Mouse (Mus musculus) cerebellum, postnatal 25 days (tissue): ENCODE data around the gene Adipoq.
"Not testable (repeated sequence)": the region's sequence is repeated elsewhere in the genome, so short reads cannot be mapped to it uniquely, and the experiment has no call there.

Experiments used
- DNase-seq, 2 experiments: peaks; one replicate each; pipeline ENCODE4 v3.0.0; 2021; ENCODE audit warnings: mixed read lengths in 2 of 2

The Adipoq gene

DNA sequence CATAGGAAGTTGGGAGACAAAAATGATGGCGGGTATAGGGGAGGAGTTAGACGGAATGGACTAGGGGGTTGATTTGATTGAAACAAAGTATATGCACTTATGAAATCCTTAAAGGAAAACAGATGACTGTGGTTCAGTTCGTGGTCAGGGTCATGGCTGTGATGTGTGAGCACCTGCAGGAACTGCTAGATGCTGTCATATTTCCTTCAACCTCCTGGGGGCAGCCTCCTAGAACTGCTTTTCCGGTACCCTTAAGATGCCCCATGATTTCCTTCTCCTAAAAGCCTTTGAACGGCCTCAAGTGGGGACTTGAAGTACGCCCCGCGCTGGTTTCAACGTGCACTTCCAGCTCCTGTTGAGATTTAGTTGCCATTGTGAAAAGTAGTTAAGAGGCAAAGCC, 19.1 kb downstream of the Adipoq start:
- DNase-seq: no peak

DNA sequence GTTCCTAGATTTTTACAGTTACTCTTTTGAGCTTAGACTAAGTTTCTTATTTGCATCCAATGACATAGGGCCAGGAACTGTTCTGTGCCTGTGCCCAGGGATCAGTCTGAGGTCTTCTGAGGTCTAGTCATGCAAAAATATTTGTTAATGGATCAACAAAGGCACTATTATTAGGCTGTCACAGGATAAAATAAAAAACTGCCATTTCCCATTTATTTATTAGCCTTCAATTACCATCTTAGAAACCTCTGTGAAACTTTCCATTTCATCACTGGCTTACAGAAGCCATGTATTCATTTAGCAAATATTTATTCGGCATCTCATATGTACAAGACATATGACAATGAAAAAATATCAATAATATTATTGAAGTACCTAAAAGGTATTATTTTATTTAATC, 20.3 kb downstream of the Adipoq start:
- DNase-seq: no peak

DNA sequence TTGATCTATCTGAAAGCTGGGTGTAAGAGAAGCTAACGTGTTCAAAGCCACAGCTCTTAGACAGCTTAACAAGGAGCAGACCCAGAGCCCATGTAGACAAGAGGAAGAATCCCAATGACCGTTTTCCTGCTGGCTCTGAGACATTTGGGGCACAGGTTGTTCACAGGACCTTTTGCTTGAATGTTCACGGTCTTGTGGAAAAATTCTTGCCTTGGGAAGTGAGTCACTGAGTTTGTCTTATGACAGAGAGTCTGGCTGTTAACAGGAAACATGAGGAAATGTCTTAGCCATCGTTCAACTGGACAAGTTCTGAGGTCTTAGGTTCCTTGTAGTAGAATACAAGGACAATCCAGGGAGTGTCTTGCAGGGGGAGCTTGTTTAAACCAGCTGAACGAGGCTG, 20.7 kb downstream of the Adipoq start:
- no peak for DNase-seq

DNA sequence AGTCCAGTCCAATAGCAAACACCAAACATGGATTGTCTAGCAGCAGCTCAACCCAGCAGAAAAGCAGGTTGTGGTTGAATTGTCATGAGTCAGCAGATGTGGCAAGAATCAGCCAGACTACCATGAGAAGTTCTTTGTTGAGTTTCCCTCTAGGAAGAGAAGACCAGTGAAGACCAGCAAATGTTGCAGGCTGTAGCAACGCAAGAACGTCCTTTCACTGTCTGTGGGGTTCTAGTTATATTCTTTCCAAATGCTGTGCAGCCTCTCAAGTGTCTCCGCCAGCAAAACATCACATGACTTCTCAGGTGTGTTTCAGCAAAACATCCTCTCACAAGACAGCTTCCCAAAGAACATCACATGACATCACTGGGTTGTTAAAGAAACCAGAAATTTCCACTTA, 24.5 kb downstream of the Adipoq start:
- DNase-seq: no peak

DNA sequence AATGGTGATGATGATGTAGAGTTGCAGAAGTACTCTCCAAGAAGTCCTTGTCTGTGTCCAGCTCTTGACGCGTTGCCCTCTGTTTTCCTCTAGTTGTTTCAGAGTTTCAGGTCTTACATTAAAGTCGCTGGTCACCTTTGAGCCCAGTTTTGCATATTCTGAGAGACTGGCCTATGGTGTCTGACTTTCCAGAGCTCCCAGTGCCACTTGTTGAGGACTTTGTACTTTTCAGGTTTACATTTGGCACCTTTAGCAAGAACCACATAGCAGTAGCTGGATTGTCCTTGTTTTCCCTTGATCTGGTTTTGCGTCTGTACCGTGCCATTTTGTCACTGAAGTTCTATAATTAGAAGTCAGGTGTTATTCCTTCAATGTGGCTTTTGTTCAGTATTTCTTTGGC, 27.6 kb downstream of the Adipoq start:
- no peak for DNase-seq

DNA sequence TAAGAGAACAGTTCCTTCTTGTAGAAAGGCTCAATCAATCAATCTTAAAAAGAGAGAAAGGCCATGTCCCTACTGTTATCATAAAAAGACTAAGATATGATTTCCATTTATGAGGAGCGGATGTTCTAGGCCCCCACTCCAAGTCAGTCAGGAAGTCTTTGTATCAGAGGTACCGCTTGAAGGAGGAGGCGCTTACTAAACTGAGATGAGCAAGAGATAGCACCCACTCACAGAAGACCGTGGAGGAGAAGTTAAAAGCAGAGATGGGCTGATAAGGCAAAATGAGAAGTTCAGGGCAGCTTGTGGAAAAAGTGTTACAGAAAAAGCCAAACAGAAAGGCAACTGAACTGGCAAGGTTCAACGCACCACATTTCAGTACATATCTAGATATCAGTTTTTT, 28.5 kb downstream of the Adipoq start:
- no peak for DNase-seq

DNA sequence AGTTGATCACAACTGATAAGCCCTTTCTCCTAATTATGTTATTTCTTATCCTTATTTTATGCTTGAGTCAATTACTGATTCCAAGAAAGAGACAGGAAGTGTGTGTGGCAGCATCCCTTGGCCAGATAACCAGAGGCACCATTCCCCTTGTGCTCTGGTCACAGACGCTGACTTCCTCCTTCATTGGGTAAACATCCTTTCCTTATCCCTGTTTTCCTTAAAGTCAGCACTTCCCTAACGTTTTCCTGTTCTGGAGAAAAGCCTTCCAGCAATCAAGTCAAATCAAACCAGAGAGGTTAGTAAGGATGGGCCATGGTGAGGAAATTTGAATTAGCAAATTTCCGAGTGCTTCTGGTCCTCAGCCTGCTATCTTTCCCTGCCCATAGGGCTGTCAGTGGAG, 29.6 kb downstream of the Adipoq start:
- DNase-seq: no peak

DNA sequence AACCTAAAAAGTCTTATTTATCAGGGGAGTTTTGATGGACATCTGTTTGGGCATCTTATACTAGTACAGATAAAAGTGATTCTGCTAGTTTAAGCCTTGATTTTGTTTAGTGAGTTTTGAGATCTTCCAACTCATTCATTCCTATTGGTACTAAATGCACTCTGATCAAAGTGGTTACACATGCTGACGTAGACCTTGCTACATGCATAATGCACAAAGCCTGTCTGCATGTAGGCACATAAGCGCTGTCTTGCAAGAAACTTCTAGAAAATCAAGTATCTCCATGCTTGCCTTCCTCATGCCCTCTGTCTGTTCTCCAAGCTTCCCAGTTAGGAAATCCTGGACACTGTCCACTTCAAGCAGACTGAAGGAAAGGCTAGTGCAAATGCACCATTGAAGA, 31.5 kb downstream of the Adipoq start:
- DNase-seq: no peak

DNA sequence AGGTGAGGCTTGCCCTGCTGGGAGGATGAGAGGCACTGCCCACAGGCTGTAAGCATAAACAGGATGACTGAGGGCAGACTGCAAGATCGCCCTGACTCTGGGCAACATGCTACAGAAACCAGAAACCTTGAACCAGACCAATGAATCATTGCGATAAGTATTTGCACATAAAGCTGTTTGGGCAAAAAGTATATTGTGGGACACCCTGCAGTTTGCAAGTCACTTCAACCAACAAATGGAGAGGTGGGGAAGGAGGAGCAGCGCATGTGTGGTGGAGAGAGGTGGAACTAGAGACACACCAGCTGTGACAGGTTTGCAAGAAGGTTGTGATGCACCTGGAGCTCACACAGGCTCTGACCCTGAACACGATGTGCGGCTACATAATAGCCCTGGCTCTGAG, 32.5 kb downstream of the Adipoq start:
- no peak for DNase-seq

DNA sequence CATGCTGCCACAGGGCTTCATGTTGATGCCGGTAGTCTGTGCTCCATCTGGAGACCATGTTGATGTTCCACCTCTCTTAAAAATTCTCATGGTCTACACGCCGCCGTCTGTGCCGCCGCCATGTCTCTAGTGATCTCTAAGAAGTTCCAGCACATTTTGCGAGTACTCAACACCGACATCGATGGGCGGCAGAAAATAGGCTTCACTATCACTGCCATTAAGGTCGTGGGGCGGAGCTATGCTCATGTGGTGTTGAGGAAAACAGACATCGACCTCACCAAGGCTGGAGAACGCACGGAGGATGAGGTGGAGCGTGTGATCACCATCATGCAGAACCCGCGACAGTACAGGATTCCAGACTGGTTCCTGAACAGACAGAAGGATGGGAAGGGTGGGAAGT, 33.1 kb downstream of the Adipoq start:
- not testable (repeated sequence) for DNase-seq

DNA sequence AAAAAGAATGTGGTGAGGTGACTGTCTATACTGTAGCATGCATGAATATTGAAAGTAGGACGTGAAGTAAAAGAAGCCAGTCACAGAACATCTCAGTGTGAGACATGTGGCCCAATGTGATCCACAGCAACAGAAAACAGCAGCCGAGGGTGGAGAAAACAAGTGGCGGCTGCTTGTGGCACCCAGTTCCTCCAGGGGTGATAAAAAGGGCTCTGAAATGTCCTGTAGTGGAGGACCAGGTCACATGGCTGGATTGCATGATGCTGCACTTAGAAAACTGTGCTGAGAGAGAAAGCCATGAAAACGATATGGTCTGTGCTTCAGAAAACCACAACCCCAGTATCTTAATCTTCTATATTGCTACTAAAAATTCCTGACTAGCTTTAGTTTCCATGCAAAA, 34.7 kb downstream of the Adipoq start:
- no peak for DNase-seq

DNA sequence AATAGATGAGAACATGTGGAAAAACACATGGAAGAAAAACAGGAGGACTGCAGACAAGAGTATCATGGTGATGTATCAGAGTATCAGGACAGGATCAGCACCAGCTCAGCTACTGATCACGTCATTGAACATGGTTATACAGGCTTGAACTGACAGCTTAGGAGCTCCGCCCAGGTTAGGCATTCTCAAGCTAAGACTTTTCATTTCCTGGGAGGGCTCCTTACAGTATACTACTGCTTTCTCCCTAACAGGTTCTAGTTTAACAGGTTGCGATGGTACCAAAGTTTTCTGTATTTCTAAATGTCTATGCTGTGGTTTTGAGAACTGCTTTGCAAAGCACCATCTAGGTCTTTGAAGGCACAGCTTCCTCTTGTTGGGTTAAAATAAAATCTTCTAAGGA, 35.2 kb downstream of the Adipoq start:
- no peak for DNase-seq

DNA sequence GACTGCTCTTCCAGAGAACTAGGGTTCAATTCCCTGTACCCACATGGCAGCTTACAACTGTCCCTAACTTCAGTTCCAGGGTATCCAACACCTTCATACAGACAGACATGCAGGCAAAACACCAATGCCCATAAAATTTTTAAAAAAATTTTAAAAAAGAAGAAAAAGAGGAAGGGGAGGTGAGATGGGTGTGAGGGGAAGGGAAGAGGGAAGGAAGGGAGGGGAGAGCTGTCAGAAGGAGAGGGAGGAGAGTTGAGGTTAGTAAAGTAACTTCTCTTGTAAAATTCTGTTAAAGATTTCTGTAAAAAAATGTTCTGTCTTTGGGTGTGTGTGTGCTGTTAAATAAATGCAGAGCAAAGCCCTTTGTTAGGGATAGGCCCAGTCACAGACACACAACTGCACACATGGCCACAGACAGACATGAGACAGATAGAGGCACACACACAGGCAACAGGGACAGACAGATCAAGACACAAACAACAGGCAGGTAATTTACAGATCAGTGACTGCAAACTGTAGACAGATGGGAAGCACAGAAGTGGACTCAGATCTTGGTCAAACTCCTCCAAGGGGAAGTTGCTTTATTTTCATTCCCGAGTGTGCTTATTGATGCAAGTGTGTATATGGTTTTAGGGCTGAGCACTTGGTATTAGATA, 35.7 kb downstream of the Adipoq start:
- no peak for DNase-seq

DNA sequence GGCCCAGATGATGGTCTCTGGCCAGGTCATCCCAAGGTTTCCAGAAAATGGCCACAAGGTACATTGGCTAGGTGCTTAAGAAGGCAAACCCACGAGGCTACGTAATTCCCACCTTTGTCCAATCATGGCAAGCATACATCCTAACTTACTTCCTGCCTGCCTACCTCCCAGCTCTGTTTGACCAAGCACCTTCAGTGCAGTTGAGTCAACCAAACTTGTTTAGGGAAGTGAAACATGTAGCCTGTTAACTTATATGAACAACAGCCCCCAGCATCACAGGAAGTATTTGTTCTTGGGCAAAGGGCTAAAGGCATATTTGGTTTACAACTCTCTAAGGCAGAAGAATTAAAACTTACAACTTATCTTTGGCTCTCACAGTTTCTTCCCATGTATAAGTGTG, 39.5 kb downstream of the Adipoq start:
- DNase-seq: no peak

DNA sequence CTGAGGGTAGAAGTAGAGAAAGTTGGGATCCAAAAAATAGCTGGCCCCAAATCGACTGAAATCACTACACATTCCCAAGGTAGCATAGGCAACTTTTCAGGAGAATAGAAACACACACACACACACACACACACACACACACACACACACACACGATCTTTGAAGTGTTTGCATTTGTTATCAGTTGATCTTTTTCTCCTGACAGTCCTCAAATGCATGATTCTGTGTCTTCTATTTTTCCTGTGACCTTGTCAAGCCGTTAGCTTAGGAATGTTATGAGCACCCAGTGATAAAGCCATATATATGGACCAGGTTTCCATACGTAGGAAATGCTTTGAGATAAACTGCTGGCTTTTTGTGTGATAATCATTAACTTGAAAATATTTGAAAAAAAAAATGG, 40.1 kb downstream of the Adipoq start:
- no peak for DNase-seq

DNA sequence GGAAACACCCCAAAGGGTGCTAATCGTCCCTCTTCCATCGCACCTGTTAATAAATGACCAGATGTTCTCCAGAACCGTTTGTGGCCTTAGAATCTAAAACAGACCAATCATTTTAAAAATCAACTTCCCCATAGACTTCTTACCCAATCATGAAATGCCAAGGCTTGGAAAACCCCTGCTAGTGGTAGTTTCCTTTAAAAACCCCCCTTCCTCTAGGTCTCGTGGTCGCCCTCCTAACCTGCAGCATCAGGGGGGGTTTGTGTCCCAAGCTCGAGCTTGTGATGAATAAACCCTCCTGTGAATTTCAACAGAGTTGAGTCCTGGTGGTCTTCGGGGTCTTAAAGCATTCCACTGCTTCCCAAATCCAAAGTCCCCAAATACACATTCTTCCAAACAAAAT, 41.6 kb downstream of the Adipoq start:
- no peak for DNase-seq

DNA sequence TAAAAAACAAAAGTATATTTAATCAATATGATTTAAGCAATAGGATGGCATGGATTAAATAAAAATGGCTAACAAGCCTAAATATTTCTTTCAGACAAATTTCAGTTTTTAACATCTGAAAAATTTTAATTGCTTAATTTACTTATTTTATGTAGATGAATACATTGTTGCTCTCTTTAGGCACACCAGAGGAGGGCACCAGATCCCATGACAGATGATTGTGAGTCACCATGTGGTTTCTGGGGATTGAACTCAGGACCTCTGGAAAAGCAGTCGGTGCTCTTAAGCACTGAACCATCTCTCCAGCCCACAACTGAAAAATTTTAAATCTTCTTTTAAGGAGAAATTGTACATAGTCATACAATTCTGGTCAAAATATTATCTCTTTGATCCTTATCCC, 43.3 kb downstream of the Adipoq start:
- no peak for DNase-seq

DNA sequence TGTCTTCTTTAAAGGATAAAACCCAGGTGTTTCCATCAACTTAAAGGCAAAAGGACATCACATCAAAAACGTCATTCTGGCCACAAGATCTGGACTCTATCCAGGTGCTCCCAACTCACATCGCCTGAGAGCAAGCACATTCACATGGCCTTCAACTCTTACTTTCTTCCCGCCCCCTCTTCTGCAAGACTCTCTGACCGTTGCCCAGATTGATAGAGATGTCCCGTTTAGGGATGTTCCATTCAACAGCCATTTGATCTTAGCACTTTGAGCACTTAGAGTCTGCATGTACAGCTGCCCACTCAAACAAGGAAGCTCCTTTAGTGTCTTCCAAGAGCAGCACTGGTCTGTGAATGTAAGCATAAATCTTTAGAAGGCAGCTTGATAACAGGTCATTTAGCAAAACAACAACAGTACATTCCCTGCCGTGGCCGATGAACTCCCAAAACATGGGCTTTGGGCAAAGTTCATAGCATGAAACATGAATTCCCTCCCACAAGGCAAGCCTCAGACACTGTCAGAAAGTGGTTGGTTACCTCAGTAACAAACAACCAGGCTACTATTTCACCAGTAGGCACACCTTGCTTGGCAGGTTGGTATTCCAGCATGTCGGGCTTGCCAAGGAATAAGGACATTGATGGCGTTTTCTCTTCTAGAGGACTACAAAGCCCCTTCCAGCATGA, 45.4 kb downstream of the Adipoq start:
- no peak for DNase-seq

DNA sequence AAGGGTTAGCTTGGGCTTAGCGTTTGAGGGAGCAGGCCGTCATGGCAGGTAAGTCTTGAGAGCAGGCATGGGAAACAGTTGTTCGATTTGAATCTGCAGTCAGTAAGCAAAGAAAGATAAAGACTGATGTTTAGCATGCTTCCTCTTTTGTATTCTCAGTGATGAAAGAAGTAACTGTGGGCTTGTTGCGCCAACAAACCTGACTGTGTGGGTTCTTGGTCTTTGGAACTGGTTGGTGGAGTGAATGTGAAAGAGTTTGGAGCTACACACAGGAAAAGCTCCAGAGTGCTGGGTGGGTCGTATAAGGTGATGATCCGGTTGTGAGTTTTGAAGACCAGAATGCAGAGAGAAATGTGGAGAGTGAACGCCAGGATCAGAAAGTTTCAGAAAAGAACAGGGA, 49.3 kb downstream of the Adipoq start:
- no peak for DNase-seq

DNA sequence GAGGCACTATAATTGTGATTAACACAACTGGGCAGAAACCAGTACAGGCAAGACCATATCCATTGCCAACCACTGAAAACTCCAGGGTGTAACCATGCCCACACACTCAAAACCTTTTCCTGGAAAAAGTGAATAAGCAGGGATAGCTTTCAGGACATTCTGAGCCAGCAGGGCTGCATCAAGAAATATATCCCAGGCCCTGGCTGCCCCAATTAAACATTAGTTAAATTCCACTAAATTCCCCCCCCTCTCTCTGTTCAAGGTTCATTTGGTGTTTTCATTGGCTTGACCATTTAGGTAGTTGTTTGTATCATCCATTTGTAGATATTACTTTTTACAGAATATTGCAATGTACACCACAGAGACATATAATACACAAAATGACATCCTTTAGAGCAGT, 50.0 kb downstream of the Adipoq start:
- no peak for DNase-seq

DNA sequence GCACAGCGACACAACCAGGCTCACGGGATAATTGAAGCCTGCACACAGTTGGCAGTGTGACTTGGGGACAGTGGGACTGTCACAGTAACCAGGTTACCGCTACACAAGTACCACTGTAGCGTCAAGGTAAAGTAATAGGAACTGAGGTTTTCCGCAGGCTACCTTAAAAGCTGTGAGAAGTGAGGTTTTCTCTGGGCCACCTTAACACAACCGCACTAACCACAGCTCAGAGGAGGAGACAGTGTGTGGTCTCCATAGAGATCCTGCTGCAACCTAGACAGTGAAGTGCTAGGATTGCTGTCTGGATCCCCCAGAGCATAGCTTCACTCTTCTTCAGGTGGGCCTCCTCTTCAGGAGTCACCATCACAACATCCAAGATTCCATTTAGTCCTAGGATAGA, 50.5 kb downstream of the Adipoq start:
- DNase-seq: no peak

DNA sequence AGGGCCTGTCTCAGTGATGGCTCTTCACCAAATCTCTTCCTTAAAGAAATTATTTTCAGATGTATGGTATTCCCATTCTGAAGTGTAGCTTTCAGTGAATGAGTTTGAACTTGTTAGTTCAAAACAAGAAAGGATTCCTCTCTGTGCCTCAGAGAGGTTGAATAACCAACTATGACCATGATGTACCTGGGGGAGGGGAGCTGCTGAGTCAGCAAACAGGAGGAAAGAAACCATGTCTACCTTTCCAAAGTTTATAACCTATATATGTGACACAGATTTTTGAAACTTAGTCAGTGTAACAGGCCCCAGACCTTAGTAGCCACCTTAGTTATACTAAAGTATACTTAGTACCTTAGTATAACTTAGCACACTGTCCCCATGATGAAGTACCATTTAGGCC, 55.2 kb downstream of the Adipoq start:
- no peak for DNase-seq
